Mouse (Mus musculus) urinary bladder, postnatal 10 days (tissue): Measurements from ENCODE around the gene Pramel1.
"Not testable (repeated sequence)": the region's sequence is repeated elsewhere in the genome, so short reads cannot be mapped to it uniquely, and the experiment has no call there.

Experiments used
- DNase-seq: peaks from one replicate; pipeline ENCODE4 v3.0.0; 2022; ENCODE audit warnings: low spot score

Gene Pramel1

GRCm38 (mm10) chr4:143394181-143394580 is at the start of gene Pramel1:
Gene Pramel1 (plus strand): TSS chr4:143394428.
- DNase-seq, result no peak

GRCm38 (mm10) chr4:143345491-143345890 is 48.7 kb upstream of the Pramel1 start:
- not testable (repeated sequence) for DNase-seq

- no peak for DNase-seq
Observed at GRCm38 (mm10) chr4:143348678-143349077, 45.5 kb upstream of the Pramel1 start.

- DNase-seq, result no peak
Observed at GRCm38 (mm10) chr4:143349484-143349906, 44.7 kb upstream of the Pramel1 start, which contains the start of gene Lrrc38. Gene Lrrc38 (plus strand): TSS chr4:143349757.

GRCm38 (mm10) chr4:143350047-143351015 is 43.9 kb upstream of the Pramel1 start:
- no peak for DNase-seq

GRCm38 (mm10) chr4:143352301-143352700 is 41.9 kb upstream of the Pramel1 start:
- DNase-seq, result no peak

GRCm38 (mm10) chr4:143361520-143361919 is 32.7 kb upstream of the Pramel1 start:
- DNase-seq, result no peak

GRCm38 (mm10) chr4:143366415-143367041 is 27.7 kb upstream of the Pramel1 start:
- no peak for DNase-seq

GRCm38 (mm10) chr4:143379480-143379879 is 14.7 kb upstream of the Pramel1 start:
- DNase-seq, result no peak

- DNase-seq, result no peak
Observed at GRCm38 (mm10) chr4:143379931-143380715, 14.1 kb upstream of the Pramel1 start.

- DNase-seq, result no peak
Observed at GRCm38 (mm10) chr4:143380716-143381004, 13.6 kb upstream of the Pramel1 start.

GRCm38 (mm10) chr4:143382163-143382562 is 12.1 kb upstream of the Pramel1 start:
- no peak for DNase-seq

- no peak for DNase-seq
Observed at GRCm38 (mm10) chr4:143383646-143384045, 10.6 kb upstream of the Pramel1 start.

GRCm38 (mm10) chr4:143388955-143389702 is 5.1 kb upstream of the Pramel1 start:
- DNase-seq, result no peak

- no peak for DNase-seq
Observed at GRCm38 (mm10) chr4:143411566-143412218, 17.5 kb downstream of the Pramel1 start.

GRCm38 (mm10) chr4:143412219-143413092 is 18.2 kb downstream of the Pramel1 start, which contains the start of gene Pramef8:
Gene Pramef8 (plus strand): TSS chr4:143412426.
- peak; percentile 60 for DNase-seq

GRCm38 (mm10) chr4:143413621-143414020 is 19.4 kb downstream of the Pramel1 start:
- DNase-seq, result no peak

- DNase-seq, result no peak
Observed at GRCm38 (mm10) chr4:143414121-143414520, 19.9 kb downstream of the Pramel1 start.

GRCm38 (mm10) chr4:143426770-143427169 is 32.5 kb downstream of the Pramel1 start:
- DNase-seq, result not testable (repeated sequence)
